Mouse (Mus musculus): ENCODE results near the gene Ankrd65.

DNA sequence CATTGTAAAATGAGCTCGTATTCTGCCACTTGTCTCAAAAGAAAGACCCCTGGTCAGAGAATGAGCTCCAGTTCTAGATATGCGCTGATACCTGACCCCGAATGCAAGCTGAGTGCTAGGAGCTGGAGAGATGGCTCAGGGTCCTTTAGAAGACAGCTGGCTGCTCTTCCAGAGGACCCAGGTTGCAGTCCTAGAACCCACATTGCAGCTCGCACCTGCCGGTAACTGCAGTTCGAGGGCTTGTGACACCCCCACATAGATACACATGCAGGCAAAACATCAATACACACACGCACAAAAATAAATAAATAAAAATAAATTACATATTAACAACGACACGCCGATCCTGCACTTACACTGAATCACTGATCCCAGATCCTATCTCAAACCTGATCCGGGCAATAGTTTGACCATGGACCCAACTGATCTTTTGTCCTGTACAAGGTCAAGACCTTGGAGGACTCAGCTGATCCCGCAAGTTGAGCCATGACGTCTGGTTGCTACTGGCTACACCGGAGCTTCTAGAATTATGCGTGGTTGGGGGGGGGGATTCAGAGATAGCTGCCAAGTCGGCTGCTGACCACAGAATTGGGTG, 6.7 kb upstream of the Ankrd65 start:
- TF ChIP-seq CTCF (IDR thresholded peaks at IDR 0.05; ENCODE audit: extremely low read depth, insufficient read depth, insufficient read length, insufficient replicate concordance): no peak
- TF ChIP-seq POLR2A (IDR thresholded peaks at IDR 0.05; ENCODE audit: low read depth, low read length): no peak
